Mouse (Mus musculus) bone marrow, adult 2 months (tissue): ENCODE results near the gene Pqbp1.

ENCODE experiments used
- CTCF ChIP-seq: fragments of 200-500 bp; IDR thresholded peaks from 2 replicates; pipeline ENCODE4 v1.5.1; 2011; ENCODE audit warnings: low read length, control low read depth; ENCODE audit not compliant: control insufficient read depth, insufficient read depth
- POLR2A ChIP-seq: fragments of 200-500 bp; IDR thresholded peaks from 2 replicates; pipeline ENCODE4 v1.6.1; 2011; ENCODE audit warnings: low read depth, mild to moderate bottlenecking, control low read depth, low read length, borderline replicate concordance; ENCODE audit not compliant: control insufficient read depth

- no peak for TF ChIP-seq CTCF
- no peak for TF ChIP-seq POLR2A
These were observed 27.2 kb upstream of the Pqbp1 start for GRCm38 (mm10) chrX:7926266-7926665.
